Mouse (Mus musculus): ENCODE results near the gene Gja5. TPM values are rescaled to one million over a fixed set of nuclear protein-coding genes. Genes with fewer than 3 reads are reported as not detected.

Gene Gja5
- polyA plus RNA-seq, 1 experiment from 2014 or later: 8.2 TPM

DNA sequence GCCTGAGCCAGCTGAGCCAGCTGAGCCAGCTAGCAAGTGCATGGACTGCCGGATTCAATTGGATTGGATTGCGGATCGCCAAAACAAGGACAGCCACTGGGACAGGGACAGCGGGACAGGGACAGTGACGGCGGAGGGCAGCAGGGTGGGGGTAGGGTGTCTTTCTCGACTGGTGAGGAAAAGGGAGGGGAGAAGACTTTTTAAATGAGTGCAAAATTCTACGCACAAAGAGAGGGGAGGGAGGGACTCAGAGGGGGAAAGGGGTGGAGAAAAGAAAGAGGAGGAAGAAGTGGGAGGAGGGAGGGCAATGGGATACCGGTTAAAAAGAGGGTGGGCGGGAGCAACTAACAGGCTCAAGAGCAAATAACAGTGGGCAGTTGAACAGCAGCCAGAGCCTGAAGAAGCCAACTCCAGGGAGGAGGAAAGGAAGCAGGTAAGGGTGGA, 127.6 kb downstream of the Gja5 start:
- DNase-seq (ENCODE audit: low spot score): peak; percentile 63
- Histone ChIP-seq H3K4me3 (ENCODE audit: low read depth, low read length) (peak overlapping the region; percentile 36), H3K27me3 (replicated peaks; ENCODE audit: control insufficient read depth, insufficient read depth, low read length) (no peaks in the 10 kb centered on the region; the same call in 1 of the 2 replicates), H3K27ac (replicated peaks; ENCODE audit: low read depth, low read length) (no peak overlapping the region), H3K36me3 (ENCODE audit: control insufficient read depth, insufficient read depth, low read length) (no peaks in the 10 kb centered on the region), H3K4me1 (ENCODE audit: control insufficient read depth, insufficient read depth, low read length) (peaks cover 8% of the 10 kb centered on the region), H3K4me2 (ENCODE audit: low read depth, low read length) (peak overlapping the region; percentile 61), H3K9ac (ENCODE audit: low read depth, low read length) (peak overlapping the region; percentile 54), H3K9me3 (ENCODE audit: control insufficient read depth, low read length) (no peaks in the 10 kb centered on the region)
- WGBS: under 1% methylated on average over 10 of the region's 10 CpGs
- peak; percentile 41; the same call in 1 of the 2 replicates for ATAC-seq (ENCODE audit: low read depth)

- H3K27ac ChIP-seq (replicated peaks; ENCODE audit: low read depth, low read length): no peak overlapping the region
- no peak overlapping the region for H3K4me3 ChIP-seq (ENCODE audit: low read depth, low read length)
- DNase-seq (ENCODE audit: low spot score): no peak
- 85% methylated on average over 3 of the region's 3 CpGs for WGBS
- no peak for ATAC-seq (ENCODE audit: low read depth)
- H3K4me1 ChIP-seq (ENCODE audit: control insufficient read depth, insufficient read depth, low read length): peaks cover 8% of the 10 kb centered on the region
- H3K4me2 ChIP-seq (ENCODE audit: low read depth, low read length): no peak overlapping the region
- no peak overlapping the region for H3K9ac ChIP-seq (ENCODE audit: low read depth, low read length)
- H3K9me3 ChIP-seq (ENCODE audit: control insufficient read depth, low read length): no peaks in the 10 kb centered on the region
- no peaks in the 10 kb centered on the region; the same call in 1 of the 2 replicates for H3K27me3 ChIP-seq (replicated peaks; ENCODE audit: control insufficient read depth, insufficient read depth, low read length)
- H3K36me3 ChIP-seq (ENCODE audit: control insufficient read depth, insufficient read depth, low read length): no peaks in the 10 kb centered on the region
Observed at GRCm38 (mm10) chr3:97035558-97035957, 131.1 kb downstream of the Gja5 start.

- Histone ChIP-seq H3K4me2 (ENCODE audit: low read depth, low read length) (no peak overlapping the region), H3K27ac (replicated peaks; ENCODE audit: low read depth, low read length) (no peak overlapping the region), H3K9me3 (ENCODE audit: control insufficient read depth, low read length) (no peaks in the 10 kb centered on the region), H3K9ac (ENCODE audit: low read depth, low read length) (no peak overlapping the region), H3K4me3 (ENCODE audit: low read depth, low read length) (no peak overlapping the region), H3K27me3 (replicated peaks; ENCODE audit: control insufficient read depth, insufficient read depth, low read length) (no peaks in the 10 kb centered on the region), H3K36me3 (ENCODE audit: control insufficient read depth, insufficient read depth, low read length) (no peaks in the 10 kb centered on the region), H3K4me1 (ENCODE audit: control insufficient read depth, insufficient read depth, low read length) (peaks cover 8% of the 10 kb centered on the region)
- 61% methylated on average over 6 of the region's 6 CpGs for WGBS
- DNase-seq (ENCODE audit: low spot score): no peak
- ATAC-seq (ENCODE audit: low read depth): no peak
Observed at GRCm38 (mm10) chr3:97037119-97037518, 132.6 kb downstream of the Gja5 start.

- DNase-seq (ENCODE audit: low spot score) (no peak), ATAC-seq (ENCODE audit: low read depth) (no peak)
- H3K4me2 ChIP-seq (ENCODE audit: low read depth, low read length): no peak overlapping the region
- no peak overlapping the region for H3K27ac ChIP-seq (replicated peaks; ENCODE audit: low read depth, low read length)
- no peak overlapping the region for H3K9ac ChIP-seq (ENCODE audit: low read depth, low read length)
- H3K4me3 ChIP-seq (ENCODE audit: low read depth, low read length): no peak overlapping the region
- H3K27me3 ChIP-seq (replicated peaks; ENCODE audit: control insufficient read depth, insufficient read depth, low read length): no peaks in the 10 kb centered on the region
- no peaks in the 10 kb centered on the region for H3K9me3 ChIP-seq (ENCODE audit: control insufficient read depth, low read length)
- no peaks in the 10 kb centered on the region for H3K36me3 ChIP-seq (ENCODE audit: control insufficient read depth, insufficient read depth, low read length)
- 81% methylated on average over 6 of the region's 6 CpGs for WGBS
- H3K4me1 ChIP-seq (ENCODE audit: control insufficient read depth, insufficient read depth, low read length): no peaks in the 10 kb centered on the region
Observed at GRCm38 (mm10) chr3:97039721-97040120, 135.2 kb downstream of the Gja5 start.

DNA sequence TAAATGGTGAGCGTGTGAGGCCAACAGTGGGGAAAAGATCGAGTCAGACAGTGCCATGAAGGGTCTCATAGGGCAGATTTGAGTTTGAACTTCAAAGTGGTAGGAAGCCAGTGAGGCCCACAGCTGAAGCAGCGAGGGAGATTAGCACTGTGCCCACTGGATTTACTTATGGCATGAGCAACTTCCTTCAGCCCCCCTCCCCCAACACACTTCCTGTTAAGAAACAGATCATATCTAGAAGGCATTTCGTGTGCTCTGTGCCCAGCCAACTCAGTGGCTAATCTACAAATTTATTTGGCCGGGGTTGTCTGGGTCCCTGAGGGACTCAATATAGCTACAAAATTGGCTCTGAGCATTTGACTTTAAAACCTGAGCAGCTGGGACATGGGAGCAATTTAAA, 139.7 kb downstream of the Gja5 start:
- Histone ChIP-seq H3K4me2 (ENCODE audit: low read depth, low read length) (no peak overlapping the region), H3K4me1 (ENCODE audit: control insufficient read depth, insufficient read depth, low read length) (no peaks in the 10 kb centered on the region), H3K27ac (replicated peaks; ENCODE audit: low read depth, low read length) (no peak overlapping the region), H3K9me3 (ENCODE audit: control insufficient read depth, low read length) (no peaks in the 10 kb centered on the region), H3K9ac (ENCODE audit: low read depth, low read length) (no peak overlapping the region), H3K27me3 (replicated peaks; ENCODE audit: control insufficient read depth, insufficient read depth, low read length) (no peaks in the 10 kb centered on the region), H3K4me3 (ENCODE audit: low read depth, low read length) (no peak overlapping the region), H3K36me3 (ENCODE audit: control insufficient read depth, insufficient read depth, low read length) (no peaks in the 10 kb centered on the region)
- ATAC-seq (ENCODE audit: low read depth): no peak
- no peak for DNase-seq (ENCODE audit: low spot score)
- WGBS: 41% methylated on average over 5 of the region's 5 CpGs

GRCm38 (mm10) chr3:97047757-97048156, 143.3 kb downstream of the Gja5 start:
- no peak for DNase-seq (ENCODE audit: low spot score)
- no peak overlapping the region for H3K4me2 ChIP-seq (ENCODE audit: low read depth, low read length)
- H3K27ac ChIP-seq (replicated peaks; ENCODE audit: low read depth, low read length): no peak overlapping the region
- peaks cover 13% of the 10 kb centered on the region for H3K4me1 ChIP-seq (ENCODE audit: control insufficient read depth, insufficient read depth, low read length)
- H3K27me3 ChIP-seq (replicated peaks; ENCODE audit: control insufficient read depth, insufficient read depth, low read length): no peaks in the 10 kb centered on the region
- no peaks in the 10 kb centered on the region for H3K36me3 ChIP-seq (ENCODE audit: control insufficient read depth, insufficient read depth, low read length)
- WGBS: 77% methylated on average over 4 of the region's 4 CpGs
- H3K4me3 ChIP-seq (ENCODE audit: low read depth, low read length): no peak overlapping the region
- no peak overlapping the region for H3K9ac ChIP-seq (ENCODE audit: low read depth, low read length)
- ATAC-seq (ENCODE audit: low read depth): no peak
- no peaks in the 10 kb centered on the region for H3K9me3 ChIP-seq (ENCODE audit: control insufficient read depth, low read length)

- Histone ChIP-seq H3K9ac (ENCODE audit: low read depth, low read length) (no peak overlapping the region), H3K4me1 (ENCODE audit: control insufficient read depth, insufficient read depth, low read length) (peaks cover 13% of the 10 kb centered on the region), H3K27me3 (replicated peaks; ENCODE audit: control insufficient read depth, insufficient read depth, low read length) (no peaks in the 10 kb centered on the region), H3K4me2 (ENCODE audit: low read depth, low read length) (no peak overlapping the region), H3K27ac (replicated peaks; ENCODE audit: low read depth, low read length) (no peak overlapping the region), H3K9me3 (ENCODE audit: control insufficient read depth, low read length) (no peaks in the 10 kb centered on the region), H3K36me3 (ENCODE audit: control insufficient read depth, insufficient read depth, low read length) (no peaks in the 10 kb centered on the region), H3K4me3 (ENCODE audit: low read depth, low read length) (no peak overlapping the region)
- DNase-seq (ENCODE audit: low spot score) (no peak), ATAC-seq (ENCODE audit: low read depth) (no peak)
Observed at GRCm38 (mm10) chr3:97048360-97048759, 143.9 kb downstream of the Gja5 start.

GRCm38 (mm10) chr3:97051264-97051744, 146.8 kb downstream of the Gja5 start:
- H3K9ac ChIP-seq (ENCODE audit: low read depth, low read length): no peak overlapping the region
- no peaks in the 10 kb centered on the region for H3K9me3 ChIP-seq (ENCODE audit: control insufficient read depth, low read length)
- H3K27ac ChIP-seq (replicated peaks; ENCODE audit: low read depth, low read length): peak overlapping the region; percentile 16; the same call in 1 of the 2 replicates
- WGBS: 33% methylated on average over 13 of the region's 13 CpGs
- DNase-seq (ENCODE audit: low spot score) (peak; percentile 56), ATAC-seq (ENCODE audit: low read depth) (peak; percentile 65)
- H3K4me1 ChIP-seq (ENCODE audit: control insufficient read depth, insufficient read depth, low read length): peaks cover 13% of the 10 kb centered on the region
- H3K4me3 ChIP-seq (ENCODE audit: low read depth, low read length): no peak overlapping the region
- no peaks in the 10 kb centered on the region for H3K27me3 ChIP-seq (replicated peaks; ENCODE audit: control insufficient read depth, insufficient read depth, low read length)
- no peak overlapping the region for H3K4me2 ChIP-seq (ENCODE audit: low read depth, low read length)
- no peaks in the 10 kb centered on the region for H3K36me3 ChIP-seq (ENCODE audit: control insufficient read depth, insufficient read depth, low read length)

- peaks cover 13% of the 10 kb centered on the region for H3K4me1 ChIP-seq (ENCODE audit: control insufficient read depth, insufficient read depth, low read length)
- no peaks in the 10 kb centered on the region for H3K27me3 ChIP-seq (replicated peaks; ENCODE audit: control insufficient read depth, insufficient read depth, low read length)
- peak; percentile 50 for ATAC-seq (ENCODE audit: low read depth)
- no peak overlapping the region for H3K9ac ChIP-seq (ENCODE audit: low read depth, low read length)
- H3K4me3 ChIP-seq (ENCODE audit: low read depth, low read length): no peak overlapping the region
- no peak overlapping the region for H3K4me2 ChIP-seq (ENCODE audit: low read depth, low read length)
- H3K27ac ChIP-seq (replicated peaks; ENCODE audit: low read depth, low read length): no peak overlapping the region
- no peaks in the 10 kb centered on the region for H3K9me3 ChIP-seq (ENCODE audit: control insufficient read depth, low read length)
- DNase-seq (ENCODE audit: low spot score): peak; percentile 73
- WGBS: 31% methylated on average over 8 of the region's 8 CpGs
- no peaks in the 10 kb centered on the region for H3K36me3 ChIP-seq (ENCODE audit: control insufficient read depth, insufficient read depth, low read length)
Observed at GRCm38 (mm10) chr3:97052069-97052799, 147.7 kb downstream of the Gja5 start.
